Mouse (Mus musculus) forebrain, embryonic 16.5 days (tissue): Measurements from ENCODE around the gene Slc30a5. TPM values are rescaled to one million over a fixed set of nuclear protein-coding genes. Genes with fewer than 3 reads are reported as not detected.
A peak's percentile ranks its signal among the peaks of the same experiment; 100 is the strongest.

Experiments
- ATAC-seq: fragments of 200-750 bp; cut with Nextera tagmentation; 2 replicates; pipeline ENCODE4 v1.8.0; 2017; ENCODE audit warnings: mild to moderate bottlenecking, moderate library complexity
- H3K27ac ChIP-seq: fragments of 300-500 bp; sonication (generic); 2 replicates; pipeline ENCODE4 v1.5.1; 2014; ENCODE audit warnings: low read length, control low read depth
- H3K27me3 ChIP-seq: fragments of 300-500 bp; sonication (generic); replicated peaks from 2 replicates; pipeline ENCODE4 v1.6.1; 2014; ENCODE audit warnings: low read length; ENCODE audit not compliant: control insufficient read depth, insufficient read depth
- H3K36me3 ChIP-seq: fragments of 300-500 bp; sonication (generic); 2 replicates; pipeline ENCODE4 v1.6.1; 2014; ENCODE audit not compliant: control insufficient read depth, insufficient read depth
- H3K4me1 ChIP-seq: fragments of 300-500 bp; sonication (generic); replicated peaks from 2 replicates; pipeline ENCODE4 v1.6.1; 2014; ENCODE audit warnings: low read length; ENCODE audit not compliant: control insufficient read depth, insufficient read depth
- H3K4me2 ChIP-seq: fragments of 300-500 bp; sonication (generic); 2 replicates; pipeline ENCODE4 v1.6.1; 2014; ENCODE audit warnings: mild to moderate bottlenecking, low read length, control low read depth
- H3K4me3 ChIP-seq: fragments of 300-500 bp; sonication (generic); replicated peaks from 2 replicates; pipeline ENCODE4 v1.5.1; 2014; ENCODE audit warnings: mild to moderate bottlenecking, low read length, control low read depth
- H3K9ac ChIP-seq: fragments of 300-500 bp; sonication (generic); replicated peaks from 2 replicates; pipeline ENCODE4 v1.6.1; 2014; ENCODE audit warnings: low read depth, low read length, control low read depth
- H3K9me3 ChIP-seq: fragments of 300-500 bp; sonication (generic); 2 replicates; pipeline ENCODE4 v1.6.1; 2016; ENCODE audit warnings: low read length; ENCODE audit not compliant: control insufficient read depth
- WGBS: fragments of 180-500 bp; shearing (Covaris S2); extraction: QIAGEN DNeasy Blood & Tissue Kit; methylation state at CpG from one replicate; pipeline ENCODE4 v1.1.7; 2014; 5-methylcytosine and 5-hydroxymethylcytosine counted together
- polyA plus RNA-seq: library from polyadenylated mRNA; unstranded; fragments of >200 nt; fragmentation: Nextera tagmentation; extraction: Ambion mirVana; gene quantifications from 2 replicates; pipeline ENCODE4 v1.2.1, GENCODE M21; 2015

The Slc30a5 gene
- polyA plus RNA-seq, 1 experiment from 2014 or later, result 34.9 TPM

DNA sequence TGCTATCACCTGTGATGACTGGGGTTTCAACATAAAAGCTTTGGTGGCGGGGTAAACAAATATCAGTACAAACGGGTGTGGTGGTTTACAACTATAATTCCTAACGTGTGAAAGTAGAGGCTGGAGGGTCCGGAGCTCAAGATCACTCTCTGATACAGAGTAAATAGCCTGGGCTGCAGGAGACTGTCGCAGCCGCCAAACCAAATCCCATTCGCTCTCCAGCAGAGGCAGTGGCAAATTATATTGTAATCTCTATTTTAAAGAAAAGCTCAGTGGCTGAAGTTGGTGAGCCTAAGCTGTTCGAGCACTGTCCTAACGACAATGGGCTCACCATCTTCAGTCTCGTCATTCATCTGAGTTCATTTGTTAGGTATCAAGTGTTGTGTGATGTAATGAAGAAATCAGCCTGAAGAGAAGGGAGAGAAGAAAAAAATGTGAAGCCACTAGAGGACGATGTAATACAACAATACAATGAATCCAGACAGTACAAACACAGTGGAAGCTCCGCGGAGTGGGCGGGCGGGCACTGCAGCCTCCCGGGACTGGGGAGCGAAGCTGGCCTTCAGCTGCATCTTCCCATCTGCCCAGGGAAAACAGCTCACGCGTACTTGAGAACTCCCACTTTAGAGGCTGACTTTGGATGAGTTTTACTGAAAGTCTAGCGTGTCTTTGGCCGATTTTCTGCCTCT lies 13.8 kb upstream of the Slc30a5 start:
- Histone ChIP-seq H3K9me3 (no peaks in the 10 kb centered on the region), H3K4me3 (no peak overlapping the region), H3K4me1 (no peaks in the 10 kb centered on the region), H3K36me3 (no peaks in the 10 kb centered on the region), H3K9ac (0 out of 2 replicates have a peak overlapping the region, but pooled peaks have one; percentile 30), H3K4me2 (peak overlapping the region; percentile 31; the same call in 1 of the 2 replicates), H3K27me3 (no peaks in the 10 kb centered on the region), H3K27ac (no peak overlapping the region)
- ATAC-seq, result peak; percentile 77
- 43% methylated on average over 21 of the region's 21 CpGs for WGBS

DNA sequence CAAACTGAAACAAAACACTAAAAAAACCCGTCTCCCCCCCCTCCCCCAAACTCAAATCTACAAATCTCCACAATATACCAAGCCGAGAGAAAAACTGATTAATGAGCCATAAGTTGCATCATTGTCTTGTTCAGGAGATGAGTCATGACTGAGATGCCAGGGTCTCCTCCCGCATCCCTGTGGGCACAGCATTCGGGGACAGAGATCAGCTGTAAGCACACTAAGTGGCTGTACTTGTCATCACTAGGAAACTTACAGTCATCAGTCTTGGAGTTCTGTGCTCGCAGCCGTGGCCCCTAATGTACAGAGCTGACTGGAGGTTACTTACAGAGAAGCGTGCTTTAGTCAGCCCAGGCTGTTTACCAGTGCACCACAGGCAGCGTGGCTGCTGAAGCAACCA lies 13.0 kb upstream of the Slc30a5 start:
- Histone ChIP-seq H3K4me3 (no peak overlapping the region), H3K9me3 (no peaks in the 10 kb centered on the region), H3K9ac (no peak overlapping the region), H3K36me3 (no peaks in the 10 kb centered on the region), H3K4me2 (no peak overlapping the region), H3K27me3 (no peaks in the 10 kb centered on the region), H3K27ac (no peak overlapping the region), H3K4me1 (no peaks in the 10 kb centered on the region)
- 75% methylated on average over 8 of the region's 8 CpGs for WGBS
- ATAC-seq, result no peak

- WGBS, result 74% methylated on average over 2 of the region's 2 CpGs
- H3K9ac ChIP-seq, result no peak overlapping the region
- no peaks in the 10 kb centered on the region for H3K4me1 ChIP-seq
- H3K27ac ChIP-seq, result no peak overlapping the region
- no peaks in the 10 kb centered on the region for H3K36me3 ChIP-seq
- ATAC-seq, result no peak
- no peaks in the 10 kb centered on the region for H3K27me3 ChIP-seq
- no peak overlapping the region for H3K4me3 ChIP-seq
- no peaks in the 10 kb centered on the region for H3K9me3 ChIP-seq
- no peak overlapping the region for H3K4me2 ChIP-seq
These were observed 10.7 kb upstream of the Slc30a5 start for GRCm38 (mm10) chr13:100843944-100844343.

GRCm38 (mm10) chr13:100843016-100843725 lies 9.9 kb upstream of the Slc30a5 start:
- Histone ChIP-seq H3K36me3 (no peaks in the 10 kb centered on the region), H3K4me1 (no peaks in the 10 kb centered on the region), H3K4me2 (no peak overlapping the region), H3K9me3 (no peaks in the 10 kb centered on the region), H3K9ac (no peak overlapping the region), H3K4me3 (no peak overlapping the region), H3K27me3 (no peaks in the 10 kb centered on the region), H3K27ac (no peak overlapping the region)
- ATAC-seq, result no peak
- WGBS, result 73% methylated on average over 7 of the region's 7 CpGs

DNA sequence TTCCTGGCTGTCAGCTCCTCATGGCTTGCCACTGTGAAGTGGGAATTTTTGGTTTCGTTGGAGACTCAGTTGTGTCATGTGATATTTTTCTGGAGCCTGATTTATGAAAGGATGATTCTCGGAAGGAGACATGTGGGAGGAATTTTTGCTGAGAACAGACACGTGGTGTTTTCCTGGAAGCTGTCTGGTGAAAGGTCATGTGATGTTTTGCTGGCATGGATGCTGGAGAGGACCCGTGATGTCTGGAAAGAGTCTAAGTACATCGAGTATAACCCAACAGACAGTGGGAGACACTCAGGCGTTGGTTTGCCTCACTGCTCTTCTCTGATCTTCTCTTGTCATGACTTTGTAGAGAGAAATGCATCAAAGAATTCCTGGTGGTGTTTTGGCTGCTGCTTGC lies 8.5 kb upstream of the Slc30a5 start:
- no peaks in the 10 kb centered on the region for H3K9me3 ChIP-seq
- no peaks in the 10 kb centered on the region for H3K27me3 ChIP-seq
- no peak overlapping the region for H3K4me3 ChIP-seq
- no peak for ATAC-seq
- 80% methylated on average over 6 of the region's 6 CpGs for WGBS
- no peaks in the 10 kb centered on the region for H3K36me3 ChIP-seq
- no peak overlapping the region for H3K4me2 ChIP-seq
- H3K4me1 ChIP-seq, result no peaks in the 10 kb centered on the region
- no peak overlapping the region for H3K27ac ChIP-seq
- no peak overlapping the region for H3K9ac ChIP-seq

DNA sequence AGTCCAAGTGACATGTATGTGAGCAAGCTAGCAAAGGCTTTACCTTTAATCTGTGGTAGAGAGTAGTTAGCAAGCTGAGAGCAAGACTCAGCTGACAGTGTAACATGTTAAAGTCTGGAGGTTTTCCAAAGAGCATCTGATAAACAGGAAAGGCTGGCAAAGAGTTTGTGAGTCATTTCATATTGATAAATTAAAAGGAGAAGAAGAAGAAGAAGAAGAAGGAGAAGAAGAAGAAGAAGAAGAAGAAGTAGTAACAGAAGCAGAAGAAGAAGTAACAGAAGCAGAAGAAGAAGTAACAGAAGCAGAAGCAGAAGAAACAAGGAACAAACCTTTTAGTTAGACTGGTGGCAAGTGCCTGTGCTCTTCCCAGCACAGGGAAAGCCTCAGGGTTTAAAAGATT lies 1.6 kb upstream of the Slc30a5 start:
- Histone ChIP-seq H3K9me3 (no peaks in the 10 kb centered on the region), H3K27me3 (no peaks in the 10 kb centered on the region)

DNA sequence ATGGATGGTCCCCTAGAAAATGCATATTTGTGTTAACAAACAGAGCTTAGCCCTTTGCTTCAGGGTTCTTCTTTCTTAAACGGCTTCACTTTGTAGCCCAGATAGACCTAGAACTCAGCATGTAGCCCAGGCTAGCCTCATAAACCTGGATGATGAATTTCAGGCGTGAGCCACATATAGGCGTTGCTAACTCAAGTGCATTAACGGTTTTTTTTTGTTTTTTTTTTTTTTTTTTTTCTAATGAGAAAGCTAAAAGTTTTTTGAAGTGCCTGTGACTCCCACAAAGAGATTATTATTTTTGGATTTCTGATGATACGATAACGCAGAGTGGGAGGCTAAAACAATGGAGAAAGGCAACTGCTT lies 394 bp upstream of the Slc30a5 start:
- Histone ChIP-seq H3K9ac (0 out of 2 replicates have a peak overlapping the region, but pooled peaks have one; percentile 26), H3K4me1 (peaks cover 16% of the 10 kb centered on the region), H3K4me2 (peak overlapping the region; percentile 25), H3K27ac (no peak overlapping the region; the same call in 1 of the 2 replicates), H3K36me3 (no peaks in the 10 kb centered on the region), H3K4me3 (peak overlapping the region; percentile 98), H3K9me3 (no peaks in the 10 kb centered on the region), H3K27me3 (no peaks in the 10 kb centered on the region)
- WGBS, result 55% methylated on average over 6 of the region's 6 CpGs
- no peak for ATAC-seq

More for the DNA sequence above, 1.6 kb upstream of the Slc30a5 start:
- H3K27ac ChIP-seq, result no peak overlapping the region
- no peak for ATAC-seq
- no peak overlapping the region for H3K4me3 ChIP-seq
- H3K36me3 ChIP-seq, result no peaks in the 10 kb centered on the region
- H3K9ac ChIP-seq, result no peak overlapping the region
- no peak overlapping the region for H3K4me2 ChIP-seq
- peaks cover 16% of the 10 kb centered on the region for H3K4me1 ChIP-seq

GRCm38 (mm10) chr13:100832188-100832587 lies 1.0 kb downstream of the Slc30a5 start:
- ATAC-seq, result no peak
- Histone ChIP-seq H3K4me1 (peaks cover 16% of the 10 kb centered on the region), H3K27ac (no peak overlapping the region), H3K9me3 (no peaks in the 10 kb centered on the region), H3K36me3 (no peaks in the 10 kb centered on the region), H3K9ac (peak overlapping the region; percentile 95), H3K4me2 (peak overlapping the region; percentile 68), H3K4me3 (peak overlapping the region; percentile 98), H3K27me3 (no peaks in the 10 kb centered on the region)
- WGBS, result 4% methylated on average over 8 of the region's 8 CpGs

- ATAC-seq, result no peak
- peaks cover 16% of the 10 kb centered on the region for H3K4me1 ChIP-seq
- no peak overlapping the region for H3K4me2 ChIP-seq
- no peak overlapping the region for H3K9ac ChIP-seq
- H3K36me3 ChIP-seq, result 0 out of 2 replicates have a peak, but pooled peaks cover 6% of the 10 kb centered on the region
- no peaks in the 10 kb centered on the region for H3K9me3 ChIP-seq
- WGBS, result 86% methylated on average over 6 of the region's 6 CpGs
- H3K27ac ChIP-seq, result no peak overlapping the region
- no peak overlapping the region for H3K4me3 ChIP-seq
- H3K27me3 ChIP-seq, result no peaks in the 10 kb centered on the region
These were observed 2.1 kb downstream of the Slc30a5 start for GRCm38 (mm10) chr13:100831123-100831522.
